Mouse (Mus musculus) urinary bladder, adult 2 months (tissue): ENCODE results near the gene Hoxb2. TPM values are rescaled to one million over a fixed set of nuclear protein-coding genes. Genes with fewer than 3 reads are reported as not detected.

ENCODE experiments used
- polyA plus RNA-seq: library from polyadenylated mRNA; depleted of rRNA; stranded (reverse); fragments of >200 nt; gene quantifications from 2 replicates; pipeline ENCODE4 v1.2.3, GENCODE M21; 2012; rRNA removed

The Hoxb2 gene
- polyA plus RNA-seq, 1 experiment, result 18.1 TPM

Other genes with a start within 250 kb of the Hoxb2 start
- gene Calcoco2, start 238.6 kb upstream of the Hoxb2 start, polyA plus RNA-seq, result 0.03 TPM in 1 of 2 replicates, not detected in the other
- 0.04 TPM in 2 replicates for gene Ttll6, start 216.7 kb upstream of the Hoxb2 start, polyA plus RNA-seq
- gene Hoxb13, start 156.2 kb upstream of the Hoxb2 start, polyA plus RNA-seq, result 1.5 and 1.7 TPM in 2 replicates
- 2.7 and 3.2 TPM in 2 replicates for gene Hoxb9, start 79.1 kb upstream of the Hoxb2 start, polyA plus RNA-seq
- gene Hoxb8, start 68.6 kb upstream of the Hoxb2 start, polyA plus RNA-seq, result 12.0 and 13.4 TPM in 2 replicates
- 9.5 and 9.6 TPM in 2 replicates for gene Hoxb7, start 63.9 kb upstream of the Hoxb2 start, polyA plus RNA-seq
- gene Hoxb6, start 58.0 kb upstream of the Hoxb2 start, polyA plus RNA-seq, result 12.9 and 13.7 TPM in 2 replicates
- 5.8 and 7.4 TPM in 2 replicates for gene Hoxb5, start 47.2 kb upstream of the Hoxb2 start, polyA plus RNA-seq
- 6.8 and 7.6 TPM in 2 replicates for gene Hoxb4, start 32.3 kb upstream of the Hoxb2 start, polyA plus RNA-seq
- 11.4 and 11.8 TPM in 2 replicates for gene Hoxb3, start 27.2 kb upstream of the Hoxb2 start, polyA plus RNA-seq
- gene Hoxb1, start 15.2 kb downstream of the Hoxb2 start, polyA plus RNA-seq, result 0.16 and 0.17 TPM in 2 replicates
- gene Skap1, start 114.1 kb downstream of the Hoxb2 start, polyA plus RNA-seq, result 2.7 and 3.3 TPM in 2 replicates